Mouse (Mus musculus) hindbrain, embryonic 16.5 days (tissue): ENCODE measurements around the gene Wdhd1. TPM values are rescaled to one million over a fixed set of nuclear protein-coding genes. Genes with fewer than 3 reads are reported as not detected.

Experiments
- ATAC-seq: fragments of 200-750 bp; cut with Nextera tagmentation; 2 replicates; pipeline ENCODE4 v1.8.0; 2017; ENCODE audit warnings: moderate TSS enrichment, moderate library complexity
- H3K27ac ChIP-seq: fragments of 300-500 bp; sonication (generic); 2 replicates; pipeline ENCODE4 v1.5.1; 2014; ENCODE audit warnings: low read depth, mild to moderate bottlenecking, control low read depth, low read length, moderate library complexity
- H3K27me3 ChIP-seq: fragments of 300-500 bp; sonication (generic); replicated peaks from 2 replicates; pipeline ENCODE4 v1.6.1; 2014; ENCODE audit warnings: low read length; ENCODE audit not compliant: control insufficient read depth, insufficient read depth
- H3K36me3 ChIP-seq: fragments of 300-500 bp; sonication (generic); 2 replicates; pipeline ENCODE4 v1.6.1; 2014; ENCODE audit warnings: mild to moderate bottlenecking, low read length, moderate library complexity, mixed read lengths; ENCODE audit not compliant: control insufficient read depth, insufficient read depth
- H3K4me1 ChIP-seq: fragments of 300-500 bp; sonication (generic); 2 replicates; pipeline ENCODE4 v1.6.1; 2014; ENCODE audit warnings: low read depth, low read length; ENCODE audit not compliant: control insufficient read depth, insufficient read depth
- H3K4me2 ChIP-seq: fragments of 300-500 bp; sonication (generic); 2 replicates; pipeline ENCODE4 v1.6.1; 2014; ENCODE audit warnings: mild to moderate bottlenecking, low read length, control low read depth, moderate library complexity
- H3K4me3 ChIP-seq: fragments of 300-500 bp; sonication (generic); 2 replicates; pipeline ENCODE4 v1.5.1; 2014; ENCODE audit warnings: mild to moderate bottlenecking, low read length, control low read depth, moderate library complexity
- H3K9ac ChIP-seq: fragments of 300-500 bp; sonication (generic); 2 replicates; pipeline ENCODE4 v1.6.1; 2014; ENCODE audit warnings: low read depth, mild to moderate bottlenecking, control low read depth, low read length, moderate library complexity
- H3K9me3 ChIP-seq: fragments of 300-500 bp; sonication (generic); 2 replicates; pipeline ENCODE4 v1.6.1; 2014; ENCODE audit warnings: mild to moderate bottlenecking, low read length, moderate library complexity; ENCODE audit not compliant: control insufficient read depth
- WGBS: fragments of 180-500 bp; shearing (Covaris S2); extraction: QIAGEN DNeasy Blood & Tissue Kit; methylation state at CpG from one replicate; pipeline ENCODE4 v1.1.7; 2014; 5-methylcytosine and 5-hydroxymethylcytosine counted together
- polyA plus RNA-seq: library from polyadenylated mRNA; unstranded; fragments of >200 nt; fragmentation: Nextera tagmentation; extraction: Ambion mirVana; gene quantifications from 2 replicates; pipeline ENCODE4 v1.2.1, GENCODE M21; 2015

Gene Wdhd1
- polyA plus RNA-seq, 1 experiment from 2014 or later = 12.8 TPM

DNA sequence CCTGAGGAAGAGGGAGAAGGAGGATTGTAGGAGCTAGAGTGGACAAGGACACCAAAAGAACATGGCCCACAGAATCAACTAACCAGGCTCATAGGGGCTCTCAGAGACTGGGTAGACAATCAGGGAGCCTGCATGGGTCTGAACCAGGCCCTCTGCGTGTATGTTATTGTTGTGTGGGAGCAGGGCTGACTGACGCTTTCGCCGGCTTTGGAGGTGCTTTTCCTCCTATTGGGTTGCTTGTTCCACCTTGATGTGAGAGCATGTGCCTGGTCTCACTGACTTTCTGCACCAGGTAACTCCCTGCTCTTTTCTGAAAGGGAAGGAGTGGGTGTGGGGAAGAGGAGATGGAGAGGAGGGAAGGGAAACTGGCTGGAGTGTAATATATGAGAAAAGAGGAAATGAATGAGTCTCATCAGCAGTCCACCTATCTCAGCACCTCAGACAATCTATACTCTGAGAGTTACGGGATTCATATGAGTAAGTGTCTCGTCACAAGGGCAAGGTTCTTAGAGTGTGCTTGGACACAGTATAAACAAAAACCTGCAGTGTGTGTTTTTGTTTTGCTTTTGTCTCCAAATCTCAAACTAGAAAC, 28.3 kb upstream of the Wdhd1 start:
- ATAC-seq = no peak
- 97% methylated on average over 6 of the region's 6 CpGs for WGBS
- Histone ChIP-seq H3K9me3 (no peaks in the 10 kb centered on the region), H3K27ac (no peak overlapping the region), H3K4me3 (no peak overlapping the region), H3K27me3 (no peaks in the 10 kb centered on the region), H3K36me3 (no peaks in the 10 kb centered on the region), H3K9ac (no peak overlapping the region), H3K4me1 (peaks cover 7% of the 10 kb centered on the region), H3K4me2 (no peak overlapping the region)

DNA sequence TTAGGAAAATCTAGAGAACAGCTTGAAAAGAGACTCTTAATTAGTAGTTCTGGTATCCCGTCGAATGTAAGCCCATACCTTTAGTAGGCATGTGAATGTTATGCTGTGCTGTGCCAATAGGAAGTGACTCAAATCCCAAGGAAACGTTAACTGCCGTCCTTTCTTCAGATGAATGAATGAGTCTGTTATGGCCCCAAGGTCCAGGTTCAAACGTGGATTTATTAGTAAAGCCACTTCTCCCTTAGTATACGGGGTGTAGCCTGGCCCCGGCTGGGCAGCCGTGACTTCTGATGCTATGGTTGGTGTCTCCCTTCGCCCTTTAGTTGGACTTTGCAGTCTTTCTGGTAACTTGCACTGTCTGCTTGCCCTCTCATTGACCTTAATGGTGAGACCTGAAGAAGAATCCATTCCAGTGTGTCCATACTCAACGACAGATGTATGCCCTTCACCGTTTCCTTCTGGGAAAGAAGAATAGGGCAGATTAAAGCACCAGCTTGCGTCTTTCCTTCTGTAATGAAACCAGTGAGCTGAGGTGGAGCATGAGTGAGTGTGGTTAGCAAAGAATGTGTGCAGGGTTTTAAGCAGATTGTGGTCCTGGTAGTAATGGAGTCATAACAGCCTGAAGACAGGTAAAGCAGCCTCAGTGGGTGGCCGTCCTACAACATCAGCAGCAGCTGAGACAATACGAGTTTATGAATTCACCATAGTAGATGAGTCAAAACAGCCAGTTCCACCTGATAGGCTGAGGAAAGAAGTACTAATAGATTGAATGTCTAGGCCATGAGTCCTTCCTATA, 26.4 kb upstream of the Wdhd1 start:
- Histone ChIP-seq H3K27ac (no peak overlapping the region), H3K36me3 (no peaks in the 10 kb centered on the region), H3K27me3 (no peaks in the 10 kb centered on the region), H3K9me3 (no peaks in the 10 kb centered on the region), H3K4me1 (peaks cover 17% of the 10 kb centered on the region), H3K9ac (no peak overlapping the region), H3K4me3 (no peak overlapping the region), H3K4me2 (no peak overlapping the region)
- 83% methylated on average over 14 of the region's 14 CpGs for WGBS
- no peak for ATAC-seq

DNA sequence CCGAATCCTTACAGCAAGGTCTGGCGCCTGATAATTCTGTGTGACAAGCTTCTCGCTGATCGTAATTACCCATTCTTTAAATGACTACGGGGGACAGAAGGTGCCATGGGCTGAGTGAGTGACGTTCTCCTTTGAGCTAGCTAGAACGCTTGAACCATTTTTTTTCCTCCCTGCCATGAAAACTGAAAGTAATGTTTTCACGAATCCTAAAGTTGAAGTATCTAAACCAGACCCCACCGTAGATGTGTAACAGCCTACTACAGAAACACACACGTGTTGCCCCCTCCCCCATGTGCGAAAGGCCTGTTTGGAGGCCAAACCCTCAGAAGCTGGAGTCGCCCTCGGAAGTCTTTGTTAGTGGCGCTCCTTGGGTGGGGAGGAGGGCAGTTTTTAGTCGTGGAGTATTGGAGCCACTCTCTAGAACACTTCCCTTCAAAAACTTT, 22.2 kb upstream of the Wdhd1 start:
- peak overlapping the region; percentile 86 for H3K4me2 ChIP-seq
- no peaks in the 10 kb centered on the region for H3K36me3 ChIP-seq
- no peaks in the 10 kb centered on the region for H3K9me3 ChIP-seq
- peak; percentile 57 for ATAC-seq
- peaks cover 21% of the 10 kb centered on the region for H3K4me1 ChIP-seq
- H3K9ac ChIP-seq = peak overlapping the region; percentile 98
- H3K27ac ChIP-seq = peak overlapping the region; percentile 99
- no peaks in the 10 kb centered on the region for H3K27me3 ChIP-seq
- peak overlapping the region; percentile 89 for H3K4me3 ChIP-seq
- 0% methylated on average over 15 of the region's 15 CpGs for WGBS

DNA sequence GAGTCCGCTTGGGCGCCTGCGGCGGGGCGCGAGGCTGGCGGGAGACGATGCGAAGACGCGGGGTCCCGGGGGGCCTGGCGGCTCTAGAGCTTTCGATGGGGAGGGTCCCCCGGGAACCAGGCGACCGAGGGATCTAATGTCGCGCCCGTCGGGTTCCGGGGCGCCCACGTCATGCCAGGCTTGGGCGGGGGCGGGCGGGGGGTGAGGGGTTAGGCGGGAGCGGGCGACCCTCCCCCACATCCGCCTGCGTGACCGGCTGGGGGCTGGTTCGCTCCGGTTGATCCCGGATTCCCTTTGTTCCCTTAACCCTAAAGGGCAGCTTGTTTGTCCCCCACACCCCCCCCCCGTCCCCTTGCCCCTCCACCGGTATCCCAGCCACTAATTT, 21.7 kb upstream of the Wdhd1 start:
- Histone ChIP-seq H3K4me3 (peak overlapping the region; percentile 89), H3K27ac (peak overlapping the region; percentile 99), H3K4me2 (peak overlapping the region; percentile 86), H3K9me3 (no peaks in the 10 kb centered on the region), H3K9ac (peak overlapping the region; percentile 98), H3K36me3 (no peaks in the 10 kb centered on the region), H3K4me1 (peaks cover 21% of the 10 kb centered on the region), H3K27me3 (no peaks in the 10 kb centered on the region)
- 0% methylated on average over 28 of the region's 38 CpGs for WGBS
- peak; percentile 82 for ATAC-seq

DNA sequence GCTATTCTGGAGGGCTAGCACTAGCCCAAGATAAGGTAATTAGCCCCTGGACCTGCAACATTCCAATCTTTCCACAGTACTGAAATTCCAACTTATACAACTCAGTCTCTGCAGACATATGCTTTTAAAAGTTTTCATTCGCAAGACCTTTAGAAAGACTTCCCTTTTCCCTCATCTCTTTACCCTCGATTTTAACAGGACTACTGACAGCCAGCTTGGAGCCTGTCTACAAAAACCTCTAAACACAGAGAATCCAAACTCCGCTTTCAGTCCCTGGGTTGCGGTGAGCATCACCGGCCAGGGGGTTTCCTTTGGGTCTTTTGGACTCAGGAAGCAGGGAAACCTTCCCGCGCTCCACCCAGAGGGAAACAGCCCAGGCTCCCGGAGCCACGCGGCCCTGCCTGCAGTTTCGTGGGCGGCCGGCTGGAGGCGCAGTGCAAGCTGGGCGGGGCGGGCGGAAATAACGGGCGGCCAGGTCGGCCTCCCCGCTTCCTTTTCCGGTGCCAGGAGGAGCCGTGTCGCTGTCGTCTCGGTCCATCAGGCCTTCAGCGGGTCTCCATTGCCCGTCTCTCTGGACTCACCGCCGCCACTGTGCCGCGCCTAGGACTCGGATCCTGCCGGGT, 21.2 kb upstream of the Wdhd1 start, which contains the start of gene Mapk1ip1l:
Mapk1ip1l (plus strand) TSS at position 482 of the 623 bp plus-strand sequence.
- ATAC-seq = peak; percentile 94
- Histone ChIP-seq H3K9me3 (no peaks in the 10 kb centered on the region), H3K27ac (peak within 1 kb of the TSS; percentile 99), H3K36me3 (no peaks in the 10 kb centered on the region), H3K4me3 (peak within 1 kb of the TSS; percentile 89), H3K27me3 (no peaks in the 10 kb centered on the region), H3K4me1 (peaks cover 21% of the 10 kb centered on the region), H3K4me2 (peak within 1 kb of the TSS; percentile 86), H3K9ac (peak within 1 kb of the TSS; percentile 98)
- WGBS = under 1% methylated on average over 34 of the region's 34 CpGs

DNA sequence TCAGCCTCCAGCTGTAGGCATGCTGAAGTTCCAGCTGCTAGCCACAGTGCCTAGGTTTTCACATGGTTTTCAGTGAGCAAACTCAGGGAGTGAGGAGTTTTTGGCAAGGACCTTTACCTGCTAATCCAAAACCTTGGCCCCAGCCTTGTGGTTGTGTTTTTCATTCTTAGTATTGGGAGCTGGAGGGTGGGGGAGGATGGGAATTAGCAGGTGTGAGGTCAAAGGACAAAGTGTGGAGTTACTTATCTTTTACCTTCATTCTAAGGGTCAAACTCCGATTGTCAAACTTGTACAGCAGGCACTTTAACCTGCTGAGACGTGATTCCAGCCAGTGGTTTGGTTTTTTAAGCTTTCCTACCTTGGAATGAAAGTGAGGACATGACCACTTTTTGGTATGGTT, 19.6 kb upstream of the Wdhd1 start:
- no peak overlapping the region for H3K9ac ChIP-seq
- H3K4me2 ChIP-seq = no peak overlapping the region
- H3K27me3 ChIP-seq = no peaks in the 10 kb centered on the region
- no peak overlapping the region for H3K4me3 ChIP-seq
- H3K4me1 ChIP-seq = peaks cover 21% of the 10 kb centered on the region
- H3K27ac ChIP-seq = no peak overlapping the region
- no peaks in the 10 kb centered on the region for H3K9me3 ChIP-seq
- H3K36me3 ChIP-seq = no peaks in the 10 kb centered on the region
- 82% methylated on average over 2 of the region's 2 CpGs for WGBS
- ATAC-seq = no peak

DNA sequence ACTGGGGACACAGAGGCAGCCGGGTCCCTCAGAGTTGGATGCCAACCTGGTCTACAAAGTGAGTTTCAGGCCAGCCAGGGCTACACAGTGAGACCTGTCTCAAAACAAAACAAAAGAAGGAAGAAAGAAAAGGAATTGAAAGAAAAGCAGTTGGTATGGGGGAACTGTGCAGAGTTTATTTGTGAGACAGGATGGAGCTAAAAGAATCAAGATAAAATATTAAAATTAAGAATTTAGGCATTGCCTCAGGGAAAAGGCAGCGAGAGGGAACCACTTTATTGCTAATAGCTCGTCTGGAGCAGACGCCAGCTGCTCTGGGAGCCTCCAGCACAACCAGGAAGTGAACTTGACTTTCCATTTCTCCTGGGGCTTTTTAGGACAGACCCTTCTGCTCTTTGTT, 17.5 kb upstream of the Wdhd1 start:
- WGBS = 38% methylated on average over 4 of the region's 4 CpGs
- H3K36me3 ChIP-seq = no peaks in the 10 kb centered on the region
- no peak for ATAC-seq
- H3K4me1 ChIP-seq = peaks cover 6% of the 10 kb centered on the region
- no peak overlapping the region for H3K4me2 ChIP-seq
- no peak overlapping the region for H3K9ac ChIP-seq
- no peaks in the 10 kb centered on the region for H3K27me3 ChIP-seq
- H3K9me3 ChIP-seq = no peaks in the 10 kb centered on the region
- H3K4me3 ChIP-seq = no peak overlapping the region
- no peak overlapping the region for H3K27ac ChIP-seq

DNA sequence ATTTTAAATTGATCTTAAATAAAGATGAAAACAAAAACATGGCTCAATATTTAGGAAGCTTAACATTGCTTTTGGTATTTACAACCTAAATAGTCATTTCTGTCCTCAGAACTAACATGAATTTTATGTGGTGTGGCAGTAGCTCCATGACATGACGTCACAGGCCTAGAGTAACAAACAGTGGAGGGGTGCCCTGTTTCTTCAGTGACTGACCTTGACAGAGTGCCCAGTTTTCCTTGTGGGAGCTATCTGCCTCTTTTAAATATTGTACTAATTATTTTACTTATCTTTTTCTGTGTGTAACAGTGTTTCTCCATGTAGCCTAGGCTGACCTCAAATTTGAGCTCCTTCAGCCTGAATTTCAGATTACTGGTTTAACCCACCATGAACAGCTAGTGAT, 15.1 kb upstream of the Wdhd1 start:
- no peak for ATAC-seq
- H3K4me3 ChIP-seq = no peak overlapping the region
- H3K4me1 ChIP-seq = no peaks in the 10 kb centered on the region
- no peak overlapping the region for H3K9ac ChIP-seq
- H3K9me3 ChIP-seq = no peaks in the 10 kb centered on the region
- no peaks in the 10 kb centered on the region for H3K27me3 ChIP-seq
- H3K27ac ChIP-seq = no peak overlapping the region
- WGBS = 89% methylated on average over 1 of the region's 1 CpGs
- no peak overlapping the region for H3K4me2 ChIP-seq
- H3K36me3 ChIP-seq = no peaks in the 10 kb centered on the region

DNA sequence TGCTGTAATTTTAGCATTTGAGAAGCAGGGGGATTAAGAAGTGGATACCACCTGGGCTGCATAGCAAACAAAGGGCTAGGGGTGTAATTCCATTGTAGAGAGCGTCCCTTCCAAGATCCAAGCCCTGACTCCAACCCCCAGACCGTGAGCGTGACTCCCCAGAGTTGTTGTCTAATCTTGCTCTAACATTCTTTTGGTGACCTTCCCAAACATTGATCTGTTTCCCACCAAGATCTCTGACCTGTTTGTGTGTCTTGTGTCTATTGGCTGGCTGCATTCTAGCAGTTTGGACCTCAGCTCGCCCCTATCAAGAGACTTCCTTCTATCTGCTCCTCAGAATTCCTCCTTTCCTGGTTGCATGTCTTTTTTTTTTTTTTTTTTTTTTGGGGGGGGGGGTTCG, 10.4 kb upstream of the Wdhd1 start:
- H3K4me1 ChIP-seq = no peaks in the 10 kb centered on the region
- H3K27ac ChIP-seq = no peak overlapping the region
- H3K36me3 ChIP-seq = no peaks in the 10 kb centered on the region
- H3K4me2 ChIP-seq = no peak overlapping the region
- ATAC-seq = no peak
- H3K27me3 ChIP-seq = no peaks in the 10 kb centered on the region
- no peaks in the 10 kb centered on the region for H3K9me3 ChIP-seq
- WGBS = 97% methylated on average over 5 of the region's 5 CpGs
- no peak overlapping the region for H3K4me3 ChIP-seq
- no peak overlapping the region for H3K9ac ChIP-seq
